Mouse (Mus musculus) C2C12 (cell line): Measurements from ENCODE around the gene Cdc40. TPM values are rescaled to one million over a fixed set of nuclear protein-coding genes. Genes with fewer than 3 reads are reported as not detected.
A peak's percentile ranks its signal among the peaks of the same experiment; 100 is the strongest.

Experiments used
- H3K27me3 ChIP-seq: one replicate; pipeline ENCODE4 v1.6.1; 2011; ENCODE audit not compliant: control insufficient read depth, insufficient read depth, insufficient read length
- H3K36me3 ChIP-seq: one replicate; pipeline ENCODE4 v1.6.1; 2011; ENCODE audit not compliant: control insufficient read depth, insufficient read depth
- H3K4me3 ChIP-seq: one replicate; pipeline ENCODE4 v1.5.1; 2011; ENCODE audit warnings: mild to moderate bottlenecking, control low read depth; ENCODE audit not compliant: poor library complexity, insufficient read depth, severe bottlenecking
- H3K79me2 ChIP-seq: one replicate; pipeline ENCODE4 v1.6.1; 2011; ENCODE audit not compliant: control insufficient read depth, insufficient read depth
- H3K79me3 ChIP-seq: one replicate; pipeline ENCODE4 v1.6.1; 2011; ENCODE audit warnings: low read depth, control low read depth
- H3ac ChIP-seq: one replicate; pipeline ENCODE3; 2011; ENCODE audit warnings: low read depth; ENCODE audit not compliant: control insufficient read depth, insufficient read length
- CEBPB ChIP-seq: IDR thresholded peaks from one replicate; pipeline ENCODE4 v1.6.1; 2011; ENCODE audit warnings: low read depth, mild to moderate bottlenecking, control low read depth, moderate library complexity
- MYOG ChIP-seq: IDR thresholded peaks from one replicate; pipeline ENCODE4 v1.6.1; 2011; ENCODE audit not compliant: control insufficient read depth, insufficient read length; ENCODE audit errors: extremely low read depth
- USF1 ChIP-seq: IDR thresholded peaks from one replicate; pipeline ENCODE4 v1.6.1; 2011; ENCODE audit warnings: low read depth, mild to moderate bottlenecking, control low read depth, moderate library complexity
- polyA plus RNA-seq: library from polyadenylated mRNA; unstranded; fragments of >200 nt; fragmentation: generic; extraction: Trizol; gene quantifications from one replicate; pipeline ENCODE4 v1.2.1, GENCODE M21; 2012; ENCODE audit warnings: missing spikeins

Gene Cdc40
- polyA plus RNA-seq, 1 experiment = 9.5 TPM

GRCm38 (mm10) chr10:40790406-40790805, 92.7 kb downstream of the Cdc40 start:
- H3K79me2 ChIP-seq = no peaks in the 10 kb centered on the region
- no peaks in the 10 kb centered on the region for H3K27me3 ChIP-seq
- no peaks in the 10 kb centered on the region for H3K36me3 ChIP-seq
- no peak overlapping the region for H3K4me3 ChIP-seq
- no peak overlapping the region for H3ac ChIP-seq
- H3K79me3 ChIP-seq = no peaks in the 10 kb centered on the region
- no peak for TF ChIP-seq MYOG
- peak; percentile 36 for TF ChIP-seq CEBPB
- no peak for TF ChIP-seq USF1

Other genes with a start within 250 kb of the Cdc40 start
- gene Mettl24, start 200.0 kb downstream of the Cdc40 start, polyA plus RNA-seq = 0.76 TPM
- gene Wasf1, start 164 bp upstream of the Cdc40 start, polyA plus RNA-seq = 9.2 TPM
- not detected for gene Gpr6, start 189.0 kb upstream of the Cdc40 start, polyA plus RNA-seq